Mouse (Mus musculus) thymus, postnatal 36 days (tissue): Measurements from ENCODE around the gene Ppp1r13b.
A peak's percentile ranks its signal among the peaks of the same experiment; 100 is the strongest.

Experiments
- DNase-seq, 2 experiments: peaks; one replicate each; pipeline ENCODE4 v3.0.0; 2022; ENCODE audit warnings: mixed read lengths in 2 of 2

Gene Ppp1r13b

DNA sequence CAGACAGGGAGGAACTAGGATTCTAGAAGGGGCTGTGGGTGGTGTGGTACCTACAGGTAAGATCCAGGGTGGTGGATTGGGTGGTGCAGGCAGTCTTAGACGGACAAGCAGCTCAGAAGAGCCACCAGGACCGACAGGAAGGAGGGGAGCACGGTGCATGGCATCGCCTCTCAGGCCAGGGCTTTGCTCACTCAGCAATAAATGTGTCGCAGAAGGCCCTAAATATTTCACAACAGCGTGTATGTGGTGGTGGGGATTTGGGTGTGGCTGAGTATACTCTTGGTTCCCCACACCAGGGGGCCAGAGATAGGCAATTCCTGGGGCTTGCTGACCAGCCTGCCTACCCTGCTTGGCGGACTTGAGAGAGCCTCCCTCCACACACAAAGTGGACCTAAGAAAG lies 87.2 kb downstream of the Ppp1r13b start:
- no peak for DNase-seq

GRCm38 (mm10) chr12:111819936-111820335 lies 88.0 kb downstream of the Ppp1r13b start:
- DNase-seq = no peak

GRCm38 (mm10) chr12:111817991-111818390 lies 89.9 kb downstream of the Ppp1r13b start:
- no peak for DNase-seq

GRCm38 (mm10) chr12:111816967-111817366 lies 90.9 kb downstream of the Ppp1r13b start:
- DNase-seq = no peak

DNA sequence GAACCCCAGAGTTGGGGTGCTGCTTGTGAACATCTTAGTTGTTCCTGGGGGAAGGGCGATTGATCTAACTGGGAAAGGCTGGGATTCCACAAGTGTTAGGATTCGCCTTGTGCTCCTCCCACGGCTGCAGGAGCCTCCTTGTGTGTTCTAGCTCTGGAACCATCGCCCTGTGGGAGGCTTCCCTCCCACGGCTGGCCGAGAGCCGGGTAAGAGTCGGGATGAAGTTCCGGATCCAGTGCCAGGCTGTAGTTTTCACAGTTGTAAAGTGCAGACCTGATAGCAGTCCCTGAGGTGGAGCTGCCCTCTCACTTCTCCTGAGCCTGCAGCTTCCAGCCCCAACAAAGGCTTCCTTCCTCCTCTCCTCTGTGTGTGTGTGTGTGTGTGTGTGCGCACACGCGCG lies 91.4 kb downstream of the Ppp1r13b start:
- DNase-seq = no peak

- DNase-seq = no peak
Observed at GRCm38 (mm10) chr12:111814769-111815762, 92.8 kb downstream of the Ppp1r13b start.

DNA sequence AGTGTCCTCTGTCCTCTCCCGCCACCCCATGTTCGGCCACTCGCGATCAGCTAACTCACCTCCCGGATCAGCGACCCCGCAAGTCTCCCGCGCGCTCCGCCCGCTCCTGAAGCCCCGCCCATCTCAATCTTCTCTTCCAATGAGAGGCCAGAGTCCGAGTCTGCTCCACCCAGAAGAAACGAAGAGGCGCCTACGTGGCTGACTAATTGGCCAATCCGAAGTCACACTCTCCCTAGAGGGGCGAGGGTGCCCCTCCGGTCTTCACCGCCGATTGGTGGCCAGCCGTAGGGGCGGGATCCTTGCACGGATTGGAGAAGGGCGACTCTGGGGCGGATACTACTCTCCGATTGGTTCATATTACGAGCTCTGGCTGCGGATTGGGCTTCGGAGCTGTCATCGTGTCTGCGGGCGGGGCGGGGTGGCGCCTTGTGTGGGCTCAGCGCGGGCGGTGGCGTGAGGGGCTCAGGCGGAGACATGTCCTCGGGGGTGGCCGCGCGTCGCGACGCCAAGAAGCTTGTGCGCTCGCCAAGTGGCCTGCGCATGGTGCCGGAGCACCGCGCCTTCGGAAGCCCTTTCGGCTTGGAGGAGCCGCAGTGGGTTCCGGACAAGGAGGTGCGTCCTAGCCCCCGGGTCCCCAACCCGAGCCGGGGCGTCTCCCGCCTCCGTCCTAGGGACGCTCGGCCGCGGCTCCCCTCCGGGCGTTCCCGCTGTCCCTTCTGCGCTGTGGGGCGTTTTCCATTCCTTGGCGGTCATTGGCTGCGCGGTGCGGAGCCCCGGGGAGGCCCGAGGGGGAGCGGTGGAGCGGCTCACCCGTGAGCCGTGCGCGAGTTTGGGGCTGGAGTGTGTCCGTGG lies 93.9 kb downstream of the Ppp1r13b start, which contains the start of the genes Xrcc3 and Zfyve21:
Gene Xrcc3 (minus strand): TSS at position 108 of the 852 bp plus-strand sequence.
Gene Zfyve21 (plus strand): TSS at position 405 of the 852 bp plus-strand sequence.
- DNase-seq = peak; percentile 95 to 99

- peak in 1 of 2 experiments; percentile 32 for DNase-seq
Observed at GRCm38 (mm10) chr12:111813111-111813765, 94.7 kb downstream of the Ppp1r13b start.

DNA sequence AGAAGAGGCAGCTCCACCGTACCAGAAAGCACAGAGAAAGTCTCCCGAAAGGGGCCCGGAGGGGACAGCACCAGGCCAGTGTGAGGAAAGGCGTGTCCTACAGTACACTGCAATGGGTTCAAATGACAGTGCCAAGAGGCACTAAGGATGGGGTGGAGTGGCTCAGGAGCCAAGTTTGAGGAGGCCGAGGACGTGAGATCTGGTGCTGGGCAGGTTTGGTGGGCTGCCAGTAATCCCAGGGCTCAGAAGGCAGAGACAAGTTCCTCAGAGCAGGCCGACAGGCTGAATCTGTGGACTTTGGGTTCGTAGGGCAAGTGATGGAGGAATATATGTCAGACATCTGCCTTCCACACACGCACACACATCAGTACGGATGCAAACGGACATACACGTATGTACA lies 95.3 kb downstream of the Ppp1r13b start:
- no peak for DNase-seq

- no peak for DNase-seq
Observed at GRCm38 (mm10) chr12:111812075-111812474, 95.8 kb downstream of the Ppp1r13b start.

- peak; percentile 63 to 73 for DNase-seq
Observed at GRCm38 (mm10) chr12:111809762-111810161, 98.1 kb downstream of the Ppp1r13b start.

GRCm38 (mm10) chr12:111808775-111809174 lies 99.1 kb downstream of the Ppp1r13b start:
- DNase-seq = no peak

DNA sequence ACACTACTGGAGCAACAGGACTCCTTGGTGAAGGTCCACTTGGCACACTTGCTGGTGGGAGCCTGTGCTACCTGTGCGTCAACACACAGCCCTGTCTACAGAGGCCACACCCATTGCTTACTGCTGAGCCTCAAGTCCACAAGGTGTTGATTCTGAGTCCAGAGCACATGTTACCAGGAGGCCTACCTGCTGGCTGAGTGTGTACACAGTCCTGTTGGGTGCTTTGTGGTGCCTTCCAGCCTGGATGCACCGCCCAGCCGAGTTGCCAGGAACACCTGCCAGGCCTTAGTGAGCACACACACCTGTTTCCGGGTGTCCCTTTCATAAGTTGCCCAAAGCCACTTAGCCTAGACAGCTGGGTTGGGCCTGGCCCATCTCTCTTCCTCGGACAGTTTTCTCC lies 104.4 kb downstream of the Ppp1r13b start:
- no peak for DNase-seq

DNA sequence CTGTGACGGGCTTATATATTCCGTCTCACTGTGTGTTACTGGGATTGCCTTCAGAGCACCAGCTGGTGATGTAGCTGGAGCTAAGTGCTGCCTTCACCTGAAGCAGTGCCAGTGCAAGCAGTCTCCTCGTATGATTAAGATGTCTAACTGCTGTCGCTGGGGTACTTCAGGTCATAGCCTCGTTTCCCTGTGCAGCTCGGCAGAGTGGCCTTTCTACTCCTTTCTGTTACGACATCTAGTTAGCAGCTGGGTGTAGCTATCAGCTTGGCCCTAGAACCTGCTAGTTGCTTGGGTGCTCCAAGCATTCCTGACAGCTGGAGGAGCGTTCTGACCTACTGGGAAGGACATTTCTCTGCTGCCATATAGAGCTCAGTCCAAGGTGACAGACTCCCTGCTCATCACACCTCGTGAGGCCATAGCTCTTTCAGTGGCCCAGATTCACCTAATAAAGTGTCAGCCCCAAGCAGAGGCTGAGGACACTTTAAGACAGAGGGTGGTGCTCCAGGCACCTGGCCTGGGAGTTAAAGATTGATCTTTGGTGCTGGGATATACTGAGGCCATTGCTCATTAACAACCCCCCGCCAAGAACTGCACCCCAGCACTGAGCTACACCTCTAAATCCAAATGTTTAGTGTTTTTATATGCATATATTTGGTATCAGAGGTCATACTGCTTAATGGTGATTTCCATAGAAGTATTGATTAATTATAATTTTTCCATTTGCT lies 107.3 kb downstream of the Ppp1r13b start:
- DNase-seq = no peak

- DNase-seq = no peak
Observed at GRCm38 (mm10) chr12:111798493-111798892, 109.4 kb downstream of the Ppp1r13b start.

- DNase-seq = no peak
Observed at GRCm38 (mm10) chr12:111797251-111797650, 110.7 kb downstream of the Ppp1r13b start.

DNA sequence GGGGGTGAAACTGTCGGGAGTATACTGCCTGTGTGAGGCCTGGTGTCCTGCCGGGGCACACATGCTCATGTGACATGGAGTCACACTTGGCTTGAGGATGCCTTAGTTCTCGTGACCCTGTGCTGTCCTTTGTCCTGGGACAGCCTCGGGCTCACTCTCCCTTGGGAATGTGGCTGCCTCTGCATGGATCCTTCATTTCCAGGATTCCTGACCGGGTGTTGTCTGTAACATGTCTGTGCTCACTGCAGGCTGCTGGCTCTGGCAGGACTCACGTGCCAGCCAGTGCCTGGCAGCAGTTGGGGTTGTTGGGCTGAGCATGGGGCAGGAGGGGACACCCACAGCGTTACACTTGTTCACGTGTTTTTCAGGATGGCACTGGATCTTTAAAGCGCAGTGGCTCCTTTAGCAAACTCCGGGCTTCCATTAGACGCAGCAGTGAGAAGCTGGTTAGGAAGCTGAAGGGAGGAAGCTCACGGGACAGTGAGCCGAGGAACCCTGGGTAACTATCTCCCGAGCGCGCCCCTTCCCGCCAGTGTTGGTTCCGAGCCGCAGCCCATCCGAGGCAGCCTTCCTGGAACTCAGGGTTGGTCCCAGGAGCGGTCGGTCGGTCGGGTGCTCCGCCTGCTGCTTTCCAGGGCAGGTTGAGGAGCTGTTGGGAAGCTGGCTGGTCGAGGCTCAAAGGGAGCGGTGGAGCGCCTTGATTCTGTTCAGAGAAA lies 112.6 kb downstream of the Ppp1r13b start:
- DNase-seq = no peak

DNA sequence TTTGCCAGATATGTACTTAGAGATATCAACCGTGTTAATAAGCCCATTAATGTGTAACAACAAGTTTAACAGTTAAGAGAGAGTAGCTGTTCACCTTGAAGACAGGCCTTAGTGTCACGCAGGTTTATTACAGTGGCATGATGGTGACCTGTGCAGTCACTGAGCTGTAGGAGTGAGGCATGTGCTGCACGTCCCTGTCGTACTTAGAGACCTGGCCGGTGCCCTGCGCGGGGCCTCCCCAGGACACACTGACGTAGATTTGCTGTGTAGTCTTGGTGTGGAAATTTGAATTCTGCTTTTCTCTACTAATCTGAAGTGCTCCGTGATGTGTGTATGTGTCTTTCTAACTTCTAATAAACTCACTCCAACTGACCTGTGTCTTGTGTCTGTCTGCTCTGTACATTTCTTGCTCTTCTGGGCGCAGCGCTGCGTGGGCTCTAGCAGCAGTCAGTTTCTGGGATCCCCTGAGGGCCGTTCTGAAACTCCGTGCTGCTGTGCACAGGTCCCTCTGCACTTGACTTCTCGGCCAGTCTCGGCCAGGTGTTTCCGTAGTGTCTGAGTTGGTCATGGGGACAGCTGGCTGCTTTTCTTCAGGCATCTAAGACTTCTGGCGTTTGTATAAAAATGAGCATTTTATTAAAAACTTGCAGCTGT lies 113.3 kb downstream of the Ppp1r13b start:
- no peak for DNase-seq

GRCm38 (mm10) chr12:111794102-111794501 lies 113.8 kb downstream of the Ppp1r13b start:
- DNase-seq = no peak

GRCm38 (mm10) chr12:111791474-111792104 lies 116.3 kb downstream of the Ppp1r13b start:
- no peak for DNase-seq
